Mouse (Mus musculus) lung, postnatal 10 days (tissue): Measurements from ENCODE around the gene Pdlim1.

ENCODE experiments used
- DNase-seq: peaks from one replicate; pipeline ENCODE4 v3.0.0; 2021

Pdlim1 gene

GRCm38 (mm10) chr19:40283415-40283814 is 11.8 kb upstream of the Pdlim1 start:
- no peak for DNase-seq

GRCm38 (mm10) chr19:40278372-40279023 is 6.9 kb upstream of the Pdlim1 start:
- no peak for DNase-seq

GRCm38 (mm10) chr19:40277494-40277893 is 5.9 kb upstream of the Pdlim1 start:
- DNase-seq, result no peak

GRCm38 (mm10) chr19:40275401-40276188 is 4.0 kb upstream of the Pdlim1 start:
- DNase-seq, result no peak

GRCm38 (mm10) chr19:40272674-40273073 is 1.0 kb upstream of the Pdlim1 start:
- DNase-seq, result no peak

GRCm38 (mm10) chr19:40270351-40271307 is 1.0 kb downstream of the Pdlim1 start:
- DNase-seq, result no peak

- DNase-seq, result no peak
Measured at GRCm38 (mm10) chr19:40269526-40269925, 2.1 kb downstream of the Pdlim1 start.

GRCm38 (mm10) chr19:40268493-40268892 is 3.1 kb downstream of the Pdlim1 start:
- DNase-seq, result no peak

GRCm38 (mm10) chr19:40267380-40267779 is 4.3 kb downstream of the Pdlim1 start:
- peak; percentile 77 for DNase-seq

GRCm38 (mm10) chr19:40259485-40259884 is 12.2 kb downstream of the Pdlim1 start:
- DNase-seq, result no peak

GRCm38 (mm10) chr19:40257396-40257795 is 14.2 kb downstream of the Pdlim1 start:
- DNase-seq, result peak; percentile 46

GRCm38 (mm10) chr19:40256376-40257050 is 15.1 kb downstream of the Pdlim1 start:
- no peak for DNase-seq

GRCm38 (mm10) chr19:40255561-40255960 is 16.1 kb downstream of the Pdlim1 start:
- no peak for DNase-seq

- no peak for DNase-seq
Measured at GRCm38 (mm10) chr19:40254741-40255140, 16.9 kb downstream of the Pdlim1 start.

- DNase-seq, result no peak
Measured at GRCm38 (mm10) chr19:40253768-40254167, 17.9 kb downstream of the Pdlim1 start.

- DNase-seq, result no peak
Measured at GRCm38 (mm10) chr19:40251115-40251514, 20.5 kb downstream of the Pdlim1 start.

- DNase-seq, result peak; percentile 64
Measured at GRCm38 (mm10) chr19:40249352-40249751, 22.3 kb downstream of the Pdlim1 start.

GRCm38 (mm10) chr19:40248476-40248875 is 23.2 kb downstream of the Pdlim1 start:
- DNase-seq, result no peak

GRCm38 (mm10) chr19:40247268-40247666 is 24.4 kb downstream of the Pdlim1 start:
- DNase-seq, result no peak

GRCm38 (mm10) chr19:40246646-40247267 is 24.9 kb downstream of the Pdlim1 start:
- no peak for DNase-seq

GRCm38 (mm10) chr19:40240838-40241689 is 30.6 kb downstream of the Pdlim1 start:
- peak; percentile 77 for DNase-seq
